Mouse (Mus musculus) bone marrow, adult 2 months (tissue): ENCODE data around the gene R3hdm4.

Experiments
- CTCF ChIP-seq: fragments of 200-500 bp; IDR thresholded peaks from 2 replicates; pipeline ENCODE4 v1.5.1; 2011; ENCODE audit warnings: low read length, control low read depth; ENCODE audit not compliant: control insufficient read depth, insufficient read depth
- POLR2A ChIP-seq: fragments of 200-500 bp; IDR thresholded peaks from 2 replicates; pipeline ENCODE4 v1.6.1; 2011; ENCODE audit warnings: low read depth, mild to moderate bottlenecking, control low read depth, low read length, borderline replicate concordance; ENCODE audit not compliant: control insufficient read depth

DNA sequence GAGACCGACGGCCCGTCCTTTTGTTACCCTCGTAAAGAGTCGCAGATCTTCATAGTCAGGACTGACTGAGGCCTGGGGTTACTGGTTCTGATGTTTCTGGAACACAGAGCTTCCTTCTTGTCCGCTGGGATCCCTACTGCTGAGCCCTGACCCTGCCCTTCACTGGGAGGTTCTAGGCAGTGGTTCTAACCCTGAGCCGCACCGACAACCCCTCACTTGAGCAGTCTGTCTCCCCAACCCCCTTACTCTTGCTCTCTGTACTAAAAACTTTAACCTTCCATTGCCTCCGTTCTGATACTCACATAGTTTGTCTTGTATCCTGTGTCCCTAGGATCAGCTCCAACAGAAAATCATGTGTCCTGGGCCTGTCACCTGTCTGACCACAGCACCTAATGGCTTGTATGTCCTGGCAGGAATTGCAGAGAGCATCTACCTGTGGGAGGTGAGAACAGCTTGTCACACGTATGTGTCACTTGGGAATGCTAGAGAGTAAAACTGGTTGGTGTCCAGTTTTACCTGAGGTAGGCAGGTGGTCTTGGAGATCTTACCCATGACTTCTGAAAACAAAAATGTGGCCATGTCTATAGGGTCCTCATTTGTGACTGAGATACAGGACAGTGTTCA, 39.8 kb upstream of the R3hdm4 start:
- TF ChIP-seq CTCF, result no peak
- TF ChIP-seq POLR2A, result no peak
